ENCODE assay signal across 28 mouse cellular contexts in genomic region chr4:141729266-141729665, GRCm38 (mm10). TPM values are rescaled to one million over a fixed set of nuclear protein-coding genes. Genes with fewer than 3 reads are reported as not detected.
DNase-seq lines count a peak whose midpoint lies in the region; ATAC-seq and TF ChIP-seq lines count a peak whose summit lies in the region.
"Had no signal": no experiment of that assay in that cellular context is flagged by ENCODE, and none has a peak within 500 bp of the region (broad histone marks: within the 10 kb centered on the region; RNA-seq: fewer than 3 reads in every experiment).

No protein-coding gene starts in this region.

- peak; percentile 59 for DNase-seq in kidney, adult 18-20 months
- DNase-seq in liver, embryonic 13.5 days: no peak
- no peak for DNase-seq in neural tube, embryonic 10.5 days (ENCODE audit: extremely low spot score, low spot score)
- DNase-seq in left cerebral cortex, postnatal 10 days (ENCODE audit: extremely low spot score in 1 of 2, low spot score in 2 of 2): no peak
- DNase-seq in heart, postnatal 25 days (ENCODE audit: low spot score): no peak
- DNase-seq: adrenal gland, adult 8-10 months; cerebellum, postnatal 14 days; gastrocnemius, postnatal 10 days; heart, adult 11 months; heart, postnatal 4 days; layer of hippocampus, postnatal 36 days; lung, postnatal 10 days; midbrain, embryonic 14.5 days; right cerebral cortex, postnatal 25 days; thymus, postnatal 25 days had no signal

- H3K4me2 ChIP-seq in kidney, embryonic 14.5 days (replicated peaks; ENCODE audit: low read depth, low read length): no peak overlapping the region
- H3K4me2 ChIP-seq in intestine, postnatal 0 days (replicated peaks; ENCODE audit: low read depth): peak overlapping the region; percentile 17; the same call in 1 of the 2 replicates
- H3K4me2 ChIP-seq in liver, embryonic 13.5 days: no peak overlapping the region
- no peak overlapping the region for H3K4me2 ChIP-seq in stomach, embryonic 16.5 days (ENCODE audit: low read depth, low read length)
- H3K4me2 ChIP-seq: embryonic facial prominence, embryonic 13.5 days; heart, embryonic 13.5 days had no signal

- 86% methylated on average over 3 of the region's 3 CpGs for WGBS in kidney, embryonic 14.5 days
- 35% methylated on average over 3 of the region's 3 CpGs for WGBS in intestine, postnatal 0 days
- WGBS in liver, embryonic 13.5 days (ENCODE audit: insufficient replicate concordance): 78% methylated on average over 3 of the region's 3 CpGs
- WGBS in stomach, embryonic 16.5 days: 70% methylated on average over 3 of the region's 3 CpGs

- intact Hi-C loops in left cerebral cortex, postnatal 10 days (cut with DNase I): no loop called here
- intact Hi-C loops in heart, postnatal 25 days (cut with DNase I): no loop called here

- H3K4me1 ChIP-seq in kidney, embryonic 14.5 days (ENCODE audit: control insufficient read depth, insufficient read depth, low read length): no peaks in the 10 kb centered on the region
- H3K4me1 ChIP-seq in intestine, postnatal 0 days (replicated peaks; ENCODE audit: control insufficient read depth, insufficient read depth, low read length): no peaks in the 10 kb centered on the region; the same call in none of the 2 replicates
- peaks cover 43% of the 10 kb centered on the region for H3K4me1 ChIP-seq in liver, embryonic 13.5 days (replicated peaks)
- no peaks in the 10 kb centered on the region; the same call in 1 of the 2 replicates for H3K4me1 ChIP-seq in stomach, embryonic 16.5 days (ENCODE audit: control insufficient read depth, insufficient read depth, low read length)

- no peaks in the 10 kb centered on the region for H3K27me3 ChIP-seq in kidney, embryonic 14.5 days (ENCODE audit: control insufficient read depth, insufficient read depth, low read length)
- no peaks in the 10 kb centered on the region for H3K27me3 ChIP-seq in intestine, postnatal 0 days (replicated peaks; ENCODE audit: control insufficient read depth, insufficient read depth, low read length)
- peaks cover 7% of the 10 kb centered on the region; the same call in 1 of the 2 replicates for H3K27me3 ChIP-seq in liver, embryonic 13.5 days
- H3K27me3 ChIP-seq in stomach, embryonic 16.5 days (ENCODE audit: control insufficient read depth, insufficient read depth, low read length): no peaks in the 10 kb centered on the region
- H3K27me3 ChIP-seq: heart, embryonic 13.5 days; Patski had no signal

- ATAC-seq in kidney, embryonic 14.5 days (ENCODE audit: low FRiP score, low TSS enrichment): no peak
- peak; percentile 79 for ATAC-seq in intestine, postnatal 0 days
- no peak for ATAC-seq in liver, embryonic 13.5 days (ENCODE audit: low read depth)
- ATAC-seq in stomach, embryonic 16.5 days (ENCODE audit: insufficient read depth, low FRiP score): peak; percentile 71; the same call in 1 of the 2 replicates
- ATAC-seq: CD4-positive, CD25-positive, alpha-beta regulatory T cell, adult 4 months; forebrain, embryonic 14.5 days; hindbrain, embryonic 16.5 days; Patski had no signal

- H3K9ac ChIP-seq in kidney, embryonic 14.5 days (ENCODE audit: low read depth, low read length): no peak overlapping the region
- no peak overlapping the region for H3K9ac ChIP-seq in intestine, postnatal 0 days (ENCODE audit: low read depth, low read length)
- no peak overlapping the region for H3K9ac ChIP-seq in liver, embryonic 13.5 days
- peak overlapping the region; percentile 29; the same call in 1 of the 2 replicates for H3K9ac ChIP-seq in stomach, embryonic 16.5 days (ENCODE audit: low read length)
- H3K9ac ChIP-seq: embryonic facial prominence, embryonic 13.5 days; heart, embryonic 13.5 days; liver, embryonic 14.5 days had no signal

- H3K36me3 ChIP-seq in kidney, embryonic 14.5 days (ENCODE audit: control insufficient read depth, insufficient read depth, low read length): no peaks in the 10 kb centered on the region
- H3K36me3 ChIP-seq in intestine, postnatal 0 days (ENCODE audit: control insufficient read depth, insufficient read depth): no peaks in the 10 kb centered on the region
- no peaks in the 10 kb centered on the region for H3K36me3 ChIP-seq in liver, embryonic 13.5 days
- no peaks in the 10 kb centered on the region for H3K36me3 ChIP-seq in stomach, embryonic 16.5 days (ENCODE audit: control insufficient read depth, insufficient read depth, low read length)
- H3K36me3 ChIP-seq: embryonic facial prominence, embryonic 13.5 days; heart, embryonic 13.5 days had no signal

- H3K4me3 ChIP-seq in kidney, embryonic 14.5 days (ENCODE audit: low read length): no peak overlapping the region
- H3K4me3 ChIP-seq in intestine, postnatal 0 days (ENCODE audit: low read depth, low read length): no peak overlapping the region
- H3K4me3 ChIP-seq in liver, embryonic 13.5 days (replicated peaks): no peak overlapping the region
- H3K4me3 ChIP-seq in stomach, embryonic 16.5 days (replicated peaks; ENCODE audit: low read length): no peak overlapping the region
- H3K4me3 ChIP-seq: embryonic facial prominence, embryonic 13.5 days; heart, embryonic 13.5 days; megakaryocyte, embryonic 14.5 days; myocyte had no signal

- TF ChIP-seq CTCF in intestine, postnatal 0 days (IDR thresholded peaks at IDR 0.05; ENCODE audit: low read depth): no peak

- no peak overlapping the region for H3K27ac ChIP-seq in kidney, embryonic 14.5 days (ENCODE audit: low read depth, low read length)
- peak overlapping the region; percentile 76 for H3K27ac ChIP-seq in intestine, postnatal 0 days (ENCODE audit: low read depth, low read length)
- peak overlapping the region; percentile 37 for H3K27ac ChIP-seq in liver, embryonic 13.5 days
- peak overlapping the region; percentile 60 for H3K27ac ChIP-seq in stomach, embryonic 16.5 days (ENCODE audit: low read length)
- H3K27ac ChIP-seq: embryonic facial prominence, embryonic 13.5 days; heart, embryonic 13.5 days; liver, embryonic 14.5 days had no signal

- no peaks in the 10 kb centered on the region for H3K9me3 ChIP-seq in kidney, embryonic 14.5 days (ENCODE audit: control insufficient read depth, low read length)
- H3K9me3 ChIP-seq in intestine, postnatal 0 days (ENCODE audit: control insufficient read depth): no peaks in the 10 kb centered on the region
- H3K9me3 ChIP-seq in liver, embryonic 13.5 days (replicated peaks): no peaks in the 10 kb centered on the region
- H3K9me3 ChIP-seq in stomach, embryonic 16.5 days (replicated peaks; ENCODE audit: control insufficient read depth, low read length): no peaks in the 10 kb centered on the region
- H3K9me3 ChIP-seq: embryonic facial prominence, embryonic 13.5 days; heart, embryonic 13.5 days; megakaryocyte, embryonic 14.5 days had no signal

RNA-seq across cellular contexts. Expression of gene Ddi2, which starts 6.0 kb away (rescaled TPM):
- polyA plus RNA-seq in kidney, embryonic 14.5 days (2014; fragmentation: Nextera tagmentation; extraction: Ambion mirVana): 11.0 and 20.6 TPM in 2 replicates
- polyA plus RNA-seq in intestine, postnatal 0 days (2015; fragmentation: Nextera tagmentation; extraction: Ambion mirVana): 15.9 and 16.7 TPM in 2 replicates
- polyA plus RNA-seq in liver, embryonic 13.5 days (2015; fragmentation: Nextera tagmentation; extraction: Ambion mirVana): 15.0 and 19.1 TPM in 2 replicates
- polyA plus RNA-seq in stomach, embryonic 16.5 days (2015; fragmentation: Nextera tagmentation; extraction: Ambion mirVana): 18.8 and 19.7 TPM in 2 replicates
- 10 to 100 TPM; 27.7 to 28.1 TPM for total RNA-seq in left cerebral cortex, postnatal 10 days (2021)
- total RNA-seq in heart, postnatal 25 days (2021): 10 to 100 TPM; 28.4 to 34.4 TPM

RNA-seq across cellular contexts. Expression of gene Agmat, which starts 17.2 kb away (rescaled TPM):
- 1.1 and 1.6 TPM in 2 replicates for polyA plus RNA-seq in kidney, embryonic 14.5 days (2014; fragmentation: Nextera tagmentation; extraction: Ambion mirVana)
- 106 and 109 TPM in 2 replicates for polyA plus RNA-seq in intestine, postnatal 0 days (2015; fragmentation: Nextera tagmentation; extraction: Ambion mirVana)
- polyA plus RNA-seq in liver, embryonic 13.5 days (2015; fragmentation: Nextera tagmentation; extraction: Ambion mirVana): 18.4 and 18.5 TPM in 2 replicates
- 5.8 and 8.0 TPM in 2 replicates for polyA plus RNA-seq in stomach, embryonic 16.5 days (2015; fragmentation: Nextera tagmentation; extraction: Ambion mirVana)
- total RNA-seq in left cerebral cortex, postnatal 10 days (2021): under 1 TPM in 1 of 2 experiments, not detected in 1; 0.24 TPM
- under 1 TPM; 0.36 to 0.56 TPM for total RNA-seq in heart, postnatal 25 days (2021)
- total RNA-seq: neutrophil, adult 5-6 weeks had no signal
- polyA plus RNA-seq: CD4-positive, CD25-positive, alpha-beta regulatory T cell, adult 4 months; embryonic facial prominence, embryonic 13.5 days; forebrain, embryonic 14.5 days; midbrain, embryonic 14.5 days; Patski had no signal

RNA-seq across cellular contexts. Expression of gene Rsc1a1, which starts 43.9 kb away (rescaled TPM):
- not detected in 2 replicates for polyA plus RNA-seq in kidney, embryonic 14.5 days (2014; fragmentation: Nextera tagmentation; extraction: Ambion mirVana)
- not detected in 2 replicates for polyA plus RNA-seq in intestine, postnatal 0 days (2015; fragmentation: Nextera tagmentation; extraction: Ambion mirVana)
- polyA plus RNA-seq in liver, embryonic 13.5 days (2015; fragmentation: Nextera tagmentation; extraction: Ambion mirVana): 0.46 TPM in 1 of 2 replicates, not detected in the other
- not detected in 2 replicates for polyA plus RNA-seq in stomach, embryonic 16.5 days (2015; fragmentation: Nextera tagmentation; extraction: Ambion mirVana)
- 1 to 10 TPM in 1 of 2 experiments, under 1 TPM in 1; 0.41 to 3.0 TPM for total RNA-seq in left cerebral cortex, postnatal 10 days (2021)
- total RNA-seq in heart, postnatal 25 days (2021): not detected
- total RNA-seq: layer of hippocampus, postnatal 36 days had no signal
- polyA plus RNA-seq: CD4-positive, CD25-positive, alpha-beta regulatory T cell, adult 4 months; embryonic facial prominence, embryonic 13.5 days; hindbrain, embryonic 16.5 days; midbrain, embryonic 14.5 days had no signal

Comparison
In these comparisons a context has a peak if more than half of its experiments do, and no peak if none do; other contexts are left out.
1. ATAC-seq: peak in intestine, postnatal 0 days (single experiment) and stomach, embryonic 16.5 days (single experiment); none in kidney, embryonic 14.5 days (single experiment) and liver, embryonic 13.5 days (single experiment).